Mouse (Mus musculus) stomach, embryonic 16.5 days (tissue): ENCODE measurements around the gene Wdr49. TPM values are rescaled to one million over a fixed set of nuclear protein-coding genes. Genes with fewer than 3 reads are reported as not detected.
A peak's percentile ranks its signal among the peaks of the same experiment; 100 is the strongest.

ENCODE experiments used
- ATAC-seq: fragments of 200-750 bp; cut with Nextera tagmentation; 2 replicates; pipeline ENCODE4 v1.8.0; 2017; ENCODE audit warnings: moderate number of reproducible peaks, moderate TSS enrichment; ENCODE audit not compliant: insufficient read depth, low FRiP score
- H3K27ac ChIP-seq: fragments of 300-500 bp; sonication (generic); 2 replicates; pipeline ENCODE4 v1.5.1; 2014; ENCODE audit warnings: low read length
- H3K27me3 ChIP-seq: fragments of 300-500 bp; sonication (generic); 2 replicates; pipeline ENCODE4 v1.6.1; 2014; ENCODE audit warnings: low read length, control low read depth, mixed read lengths; ENCODE audit not compliant: control insufficient read depth, insufficient read depth
- H3K36me3 ChIP-seq: fragments of 300-500 bp; sonication (generic); 2 replicates; pipeline ENCODE4 v1.6.1; 2014; ENCODE audit warnings: low read length; ENCODE audit not compliant: control insufficient read depth, insufficient read depth
- H3K4me1 ChIP-seq: fragments of 300-500 bp; sonication (generic); 2 replicates; pipeline ENCODE4 v1.6.1; 2014; ENCODE audit warnings: low read length, control low read depth, mixed read lengths; ENCODE audit not compliant: control insufficient read depth, insufficient read depth
- H3K4me2 ChIP-seq: fragments of 300-500 bp; sonication (generic); 2 replicates; pipeline ENCODE4 v1.6.1; 2014; ENCODE audit warnings: low read depth, low read length, mixed read lengths
- H3K4me3 ChIP-seq: fragments of 300-500 bp; sonication (generic); replicated peaks from 2 replicates; pipeline ENCODE4 v1.5.1; 2014; ENCODE audit warnings: mild to moderate bottlenecking, low read length
- H3K9ac ChIP-seq: fragments of 300-500 bp; sonication (generic); 2 replicates; pipeline ENCODE4 v1.6.1; 2014; ENCODE audit warnings: low read length
- H3K9me3 ChIP-seq: fragments of 300-500 bp; sonication (generic); replicated peaks from 2 replicates; pipeline ENCODE4 v1.6.1; 2016; ENCODE audit warnings: low read length, control low read depth; ENCODE audit not compliant: control insufficient read depth
- WGBS: fragments of 180-500 bp; shearing (Covaris S2); extraction: QIAGEN DNeasy Blood & Tissue Kit; methylation state at CpG from one replicate; pipeline ENCODE4 v1.1.7; 2014; 5-methylcytosine and 5-hydroxymethylcytosine counted together
- polyA plus RNA-seq: library from polyadenylated mRNA; unstranded; fragments of >200 nt; fragmentation: Nextera tagmentation; extraction: Ambion mirVana; gene quantifications from 2 replicates; pipeline ENCODE4 v1.2.1, GENCODE M21; 2015

The Wdr49 gene
- not detected in 2 replicates for polyA plus RNA-seq

GRCm38 (mm10) chr3:75482056-75482455, at the start of gene Wdr49:
TSS of gene Wdr49 (minus strand) at chr3:75482156.
- no peak for ATAC-seq
- Histone ChIP-seq H3K9me3 (no peaks in the 10 kb centered on the region), H3K27me3 (no peaks in the 10 kb centered on the region), H3K36me3 (no peaks in the 10 kb centered on the region), H3K4me3 (no peak within 1 kb of the TSS), H3K4me1 (no peaks in the 10 kb centered on the region), H3K4me2 (no peak within 1 kb of the TSS), H3K9ac (no peak within 1 kb of the TSS), H3K27ac (no peak within 1 kb of the TSS)
- WGBS: 49% methylated on average over 2 of the region's 2 CpGs

GRCm38 (mm10) chr3:75531074-75531473, 49.1 kb upstream of the Wdr49 start:
- Histone ChIP-seq H3K36me3 (peaks cover 11% of the 10 kb centered on the region), H3K4me2 (no peak overlapping the region), H3K4me1 (no peaks in the 10 kb centered on the region), H3K9ac (no peak overlapping the region), H3K27ac (no peak overlapping the region), H3K9me3 (no peaks in the 10 kb centered on the region), H3K4me3 (no peak overlapping the region), H3K27me3 (no peaks in the 10 kb centered on the region)
- WGBS: 74% methylated on average over 3 of the region's 3 CpGs
- ATAC-seq: no peak

GRCm38 (mm10) chr3:75522527-75522926, 40.6 kb upstream of the Wdr49 start:
- ATAC-seq: no peak
- H3K36me3 ChIP-seq: peaks cover 18% of the 10 kb centered on the region

GRCm38 (mm10) chr3:75521314-75521713, 39.4 kb upstream of the Wdr49 start:
- Histone ChIP-seq H3K4me3 (no peak overlapping the region), H3K27ac (no peak overlapping the region), H3K9me3 (no peaks in the 10 kb centered on the region), H3K36me3 (peaks cover 8% of the 10 kb centered on the region; the same call in 1 of the 2 replicates), H3K27me3 (no peaks in the 10 kb centered on the region), H3K9ac (no peak overlapping the region), H3K4me1 (no peaks in the 10 kb centered on the region), H3K4me2 (no peak overlapping the region)
- no peak for ATAC-seq
- WGBS: 78% methylated on average over 2 of the region's 2 CpGs

More at GRCm38 (mm10) chr3:75522527-75522926, 40.6 kb upstream of the Wdr49 start:
- Histone ChIP-seq H3K27ac (no peak overlapping the region), H3K9ac (no peak overlapping the region), H3K4me1 (no peaks in the 10 kb centered on the region), H3K4me3 (no peak overlapping the region), H3K4me2 (no peak overlapping the region), H3K9me3 (no peaks in the 10 kb centered on the region), H3K27me3 (no peaks in the 10 kb centered on the region)
- WGBS: 68% methylated on average over 1 of the region's 1 CpGs

DNA sequence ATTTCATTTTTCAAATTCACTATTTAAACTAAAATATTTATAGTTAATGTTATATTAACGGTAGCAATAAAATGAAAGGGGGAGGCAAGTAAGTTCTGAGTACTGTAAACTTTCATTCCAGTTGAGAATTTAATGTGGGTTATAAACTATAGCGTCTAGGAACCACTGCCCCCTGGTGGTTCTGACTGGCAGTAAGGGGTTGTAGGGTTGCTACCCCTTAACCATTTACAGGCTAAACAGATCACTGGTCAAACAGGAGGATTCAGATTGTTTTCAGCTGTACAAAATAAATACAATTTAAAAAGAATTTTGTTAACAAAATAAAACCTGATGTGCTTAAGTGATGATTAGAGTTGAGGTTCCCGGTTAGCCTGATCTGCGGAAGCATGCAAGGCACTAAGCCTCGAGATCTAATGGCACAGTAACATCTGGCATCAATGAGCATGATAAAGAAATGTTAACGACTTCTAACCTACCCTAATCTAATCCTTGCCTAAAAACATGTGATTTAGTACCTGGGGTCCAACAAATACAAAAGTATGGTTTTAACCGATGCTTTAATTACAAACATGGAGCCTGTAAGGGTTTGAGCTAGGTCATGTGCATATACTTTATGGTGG, 35.8 kb upstream of the Wdr49 start:
- H3K27ac ChIP-seq: no peak overlapping the region
- ATAC-seq: no peak
- 81% methylated on average over 7 of the region's 7 CpGs for WGBS
- no peaks in the 10 kb centered on the region for H3K27me3 ChIP-seq
- no peak overlapping the region for H3K4me2 ChIP-seq
- peaks cover 4% of the 10 kb centered on the region; the same call in 1 of the 2 replicates for H3K36me3 ChIP-seq
- H3K4me1 ChIP-seq: no peaks in the 10 kb centered on the region
- H3K9me3 ChIP-seq: no peaks in the 10 kb centered on the region
- no peak overlapping the region for H3K4me3 ChIP-seq
- H3K9ac ChIP-seq: no peak overlapping the region

GRCm38 (mm10) chr3:75498961-75499960, 17.3 kb upstream of the Wdr49 start:
- no peaks in the 10 kb centered on the region for H3K27me3 ChIP-seq
- H3K4me1 ChIP-seq: no peaks in the 10 kb centered on the region
- WGBS: 74% methylated on average over 7 of the region's 7 CpGs
- no peak overlapping the region for H3K4me3 ChIP-seq
- H3K4me2 ChIP-seq: no peak overlapping the region
- no peaks in the 10 kb centered on the region for H3K36me3 ChIP-seq
- ATAC-seq: peak; percentile 21; the same call in 1 of the 2 replicates
- H3K27ac ChIP-seq: no peak overlapping the region
- H3K9me3 ChIP-seq: no peaks in the 10 kb centered on the region
- H3K9ac ChIP-seq: no peak overlapping the region

DNA sequence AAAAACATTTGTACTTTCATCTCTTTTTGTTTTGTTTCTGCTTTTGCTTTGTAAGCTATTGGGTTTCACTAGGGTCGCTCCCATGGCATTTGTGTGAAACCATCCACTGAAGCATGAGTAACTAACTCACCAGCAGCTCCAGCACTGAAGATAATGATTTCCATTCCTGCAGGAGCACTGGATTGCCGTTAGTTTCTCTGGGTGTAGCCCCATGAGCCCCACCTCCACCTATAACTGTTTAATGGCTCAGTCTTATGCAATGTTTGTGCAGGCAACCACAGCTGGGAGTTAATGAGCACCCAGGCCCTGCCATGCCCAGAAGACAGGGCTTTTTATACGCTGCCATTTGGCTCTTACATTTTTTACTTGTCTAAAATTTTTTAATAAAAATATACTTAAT, 11.0 kb upstream of the Wdr49 start:
- no peak overlapping the region for H3K4me3 ChIP-seq
- H3K9ac ChIP-seq: no peak overlapping the region
- WGBS: 65% methylated on average over 3 of the region's 3 CpGs
- H3K4me2 ChIP-seq: no peak overlapping the region
- no peaks in the 10 kb centered on the region for H3K4me1 ChIP-seq
- H3K9me3 ChIP-seq: no peaks in the 10 kb centered on the region
- no peak overlapping the region for H3K27ac ChIP-seq
- no peak for ATAC-seq
- no peaks in the 10 kb centered on the region for H3K27me3 ChIP-seq
- no peaks in the 10 kb centered on the region for H3K36me3 ChIP-seq

DNA sequence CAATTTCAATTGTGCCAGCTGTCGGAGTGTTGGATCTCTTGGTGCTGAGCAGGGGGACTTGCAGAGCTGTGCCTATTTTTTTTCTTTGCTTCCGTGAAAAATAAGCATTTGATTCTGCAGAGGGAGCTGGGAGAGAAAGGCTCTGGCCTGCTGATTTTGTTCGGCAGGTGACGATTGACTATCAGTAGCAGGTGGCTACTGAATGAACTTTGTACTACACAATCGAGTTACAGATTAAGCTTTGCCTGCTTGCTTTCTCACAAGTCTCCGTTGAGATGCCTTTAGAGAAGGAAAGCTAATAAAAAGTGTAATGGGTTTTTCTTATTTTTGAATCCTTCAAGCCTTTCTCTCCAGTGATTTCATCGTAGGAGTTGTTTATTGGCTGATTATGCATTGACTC, 6.8 kb downstream of the Wdr49 start:
- Histone ChIP-seq H3K4me3 (no peak overlapping the region), H3K27me3 (no peaks in the 10 kb centered on the region), H3K4me1 (no peaks in the 10 kb centered on the region), H3K27ac (no peak overlapping the region), H3K36me3 (no peaks in the 10 kb centered on the region), H3K4me2 (no peak overlapping the region), H3K9ac (no peak overlapping the region), H3K9me3 (no peaks in the 10 kb centered on the region)
- 52% methylated on average over 7 of the region's 7 CpGs for WGBS
- ATAC-seq: no peak

DNA sequence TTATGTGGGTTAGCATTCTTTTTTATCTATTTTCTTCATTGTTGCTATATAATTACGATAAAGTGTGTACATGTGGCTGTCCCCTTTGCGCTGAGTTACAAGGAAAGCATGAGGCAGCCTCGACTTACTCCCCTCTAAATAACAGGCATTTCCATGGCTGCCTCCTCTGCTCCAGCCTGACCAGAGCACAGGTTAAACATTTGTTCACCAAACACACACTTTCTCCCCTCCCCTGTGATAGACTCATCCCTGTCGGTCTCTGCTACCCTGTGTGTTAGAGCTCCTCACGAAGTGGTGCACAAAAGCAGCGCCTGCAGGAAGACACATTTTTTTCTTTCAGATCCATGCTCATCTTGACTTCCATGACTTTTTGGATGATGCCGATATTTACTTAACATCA, 7.3 kb downstream of the Wdr49 start:
- Histone ChIP-seq H3K27me3 (no peaks in the 10 kb centered on the region), H3K4me2 (no peak overlapping the region), H3K27ac (no peak overlapping the region), H3K4me1 (no peaks in the 10 kb centered on the region), H3K9ac (no peak overlapping the region), H3K4me3 (no peak overlapping the region), H3K36me3 (no peaks in the 10 kb centered on the region), H3K9me3 (no peaks in the 10 kb centered on the region)
- WGBS: 78% methylated on average over 7 of the region's 7 CpGs
- ATAC-seq: no peak
